Mouse (Mus musculus) G1E (cell line): ENCODE data around the gene Pagr1b.

ENCODE experiments used
- CTCF ChIP-seq: IDR thresholded peaks from 2 replicates; pipeline ENCODE4 v1.5.1; 2012; ENCODE audit warnings: low read depth, low read length, inconsistent platforms, mixed read lengths
- GATA1 ChIP-seq: IDR thresholded peaks from 2 replicates; pipeline ENCODE4 v1.6.1; 2012; ENCODE audit warnings: borderline replicate concordance, low read length, inconsistent platforms, mixed read lengths
- POLR2AphosphoS5 ChIP-seq: IDR thresholded peaks from 2 replicates; pipeline ENCODE4 v1.6.1; 2012; ENCODE audit warnings: low read depth, low read length, inconsistent platforms; ENCODE audit not compliant: insufficient replicate concordance
- TAL1 ChIP-seq: conservative IDR thresholded peaks from 2 replicates; pipeline ENCODE4 v1.6.1; 2012; ENCODE audit warnings: low read depth, low read length, inconsistent platforms, mixed read lengths

- TF ChIP-seq CTCF = no peak
- no peak for TF ChIP-seq POLR2AphosphoS5
- TF ChIP-seq GATA1 = no peak
- TF ChIP-seq TAL1 = no peak
These were observed 3.4 kb downstream of the Pagr1b start for GRCm38 (mm10) chr7:127012845-127013244.
